Mouse (Mus musculus): ENCODE results near the gene Rhou. TPM values are rescaled to one million over a fixed set of nuclear protein-coding genes. Genes with fewer than 3 reads are reported as not detected.

The Rhou gene
- total and polyA plus RNA-seq, 3 experiments: 0.08 to 0.16 TPM; not detected in 1

DNA sequence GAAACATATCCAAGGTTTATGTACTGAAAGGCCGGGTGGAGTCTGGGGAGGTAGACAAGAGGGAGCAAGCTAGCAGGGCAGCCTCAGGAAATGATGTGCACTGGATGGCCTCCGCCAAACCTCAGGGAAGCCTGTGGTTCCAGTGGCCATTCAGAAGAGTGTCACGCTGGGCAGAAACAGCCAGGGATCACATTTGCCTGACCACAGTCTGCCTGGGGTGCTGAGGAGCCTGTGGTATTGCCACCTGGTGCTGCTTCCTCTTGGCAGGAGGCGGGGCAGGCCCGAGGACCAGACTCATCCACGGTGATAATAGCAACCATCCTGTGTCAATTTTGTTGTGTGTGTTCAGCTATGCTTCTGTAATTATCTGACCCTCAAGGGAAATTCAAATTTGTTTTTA lies 18.9 kb downstream of the Rhou start:
- peak; percentile 59 for DNase-seq (ENCODE audit: extremely low read depth)
- Histone ChIP-seq H3K4me1 (ENCODE audit: control insufficient read depth in 1 of 2, insufficient read depth in 2 of 2) (peaks cover 21 to 38% of the 10 kb centered on the region in 2 experiments), H3K79me2 (replicated peaks; ENCODE audit: control insufficient read depth, extremely low read depth, insufficient read depth, poor library complexity, severe bottlenecking) (no peaks in the 10 kb centered on the region), H3K27ac (ENCODE audit: insufficient read depth, low read depth) (no peak overlapping the region), H3K9me3 (replicated peaks; ENCODE audit: low read length) (no peaks in the 10 kb centered on the region), H3K27me3 (replicated peaks) (peaks cover 32% of the 10 kb centered on the region), H3K4me3 (replicated peaks in 1 of 3; ENCODE audit: low read depth in 2 of 3, low read length in 2 of 3, poor library complexity in 1 of 3) (no peak overlapping the region), H3K4me2 (ENCODE audit: insufficient read depth, low read depth, poor library complexity, severe bottlenecking) (no peak overlapping the region), H3K9ac (ENCODE audit: insufficient read depth, low read depth) (no peak overlapping the region), H3K36me3 (replicated peaks in 1 of 2; ENCODE audit: control insufficient read depth in 1 of 2, insufficient read depth in 1 of 2, low read length in 1 of 2) (no peaks in the 10 kb centered on the region)
- TF ChIP-seq GABPA (IDR thresholded peaks at IDR 0.05; ENCODE audit: insufficient replicate concordance, low read depth, low read length) (no peak), POLR2AphosphoS2 (IDR thresholded peaks at IDR 0.05; ENCODE audit: low read depth, low read length) (no peak), CTCF (conservative IDR thresholded peaks at IDR 0.05 in 1 of 2, IDR thresholded peaks at IDR 0.05 in 1 of 2; ENCODE audit: low read depth in 2 of 2, low read length in 2 of 2) (no peak), ZC3H11A (IDR thresholded peaks at IDR 0.05; ENCODE audit: low read depth, low read length) (no peak), JUND (conservative IDR thresholded peaks at IDR 0.05; ENCODE audit: low read depth, low read length) (no peak), RCOR1 (conservative IDR thresholded peaks at IDR 0.05; ENCODE audit: low read depth, low read length) (0 out of 2 replicates have a peak, but pooled peaks have one; percentile 38), TCF12 (IDR thresholded peaks at IDR 0.05; ENCODE audit: low read depth, low read length) (peak; percentile 70; the same call in 1 of the 2 replicates), HCFC1 (IDR thresholded peaks at IDR 0.05; ENCODE audit: low read depth, low read length) (no peak), MAX (IDR thresholded peaks at IDR 0.05; ENCODE audit: low read length) (0 out of 2 replicates have a peak, but pooled peaks have one; percentile 34), MYC (IDR thresholded peaks at IDR 0.05; ENCODE audit: low read depth, low read length) (no peak), ETS1 (conservative IDR thresholded peaks at IDR 0.05; ENCODE audit: low read depth, low read length) (peak; percentile 58), BHLHE40 (IDR thresholded peaks at IDR 0.05; ENCODE audit: low read depth, low read length) (peak; percentile 71), EP300 (IDR thresholded peaks at IDR 0.05; ENCODE audit: low read length) (peak; percentile 67), CHD2 (IDR thresholded peaks at IDR 0.05; ENCODE audit: low read length) (0 out of 2 replicates have a peak, but pooled peaks have one; percentile 14)
- in situ Hi-C loops (cut with MboI; ENCODE audit: low pct_ligation_motif_present, low pct_unique_long_range_greater_than_20kb, low sequenced_read_pairs) (no loop called here), dilution Hi-C loops (cut with MboI; ENCODE audit: extremely low pct_ligation_motif_present, extremely low pct_unique_long_range_greater_than_20kb, low sequenced_read_pairs) (no loop called here)

DNA sequence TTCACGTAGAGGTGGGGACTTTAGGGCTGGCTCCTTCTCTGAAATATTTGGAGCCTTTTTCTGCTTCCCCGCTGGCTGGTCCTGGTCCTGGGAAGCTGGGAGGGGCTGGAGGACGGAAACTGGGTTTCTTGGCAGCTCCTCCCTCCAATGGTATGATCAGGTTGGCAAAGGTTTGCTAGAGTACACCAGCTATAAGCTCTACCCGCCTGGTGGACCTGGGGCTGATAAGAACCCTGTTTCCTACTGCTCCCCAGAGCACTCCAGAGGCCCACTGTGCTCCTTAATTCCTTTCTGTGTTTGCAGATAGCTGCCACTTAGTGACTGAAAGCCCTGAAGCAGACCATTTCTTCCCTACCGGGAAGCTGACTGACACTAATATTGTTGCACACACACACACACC lies 21.9 kb downstream of the Rhou start:
- peaks cover 19 to 35% of the 10 kb centered on the region in 2 experiments for H3K4me1 ChIP-seq (ENCODE audit: control insufficient read depth in 1 of 2, insufficient read depth in 2 of 2)
- H3K36me3 ChIP-seq (replicated peaks in 1 of 2; ENCODE audit: control insufficient read depth in 1 of 2, insufficient read depth in 1 of 2, low read length in 1 of 2): no peaks in the 10 kb centered on the region
- dilution Hi-C loops (cut with MboI; ENCODE audit: extremely low pct_ligation_motif_present, extremely low pct_unique_long_range_greater_than_20kb, low sequenced_read_pairs): no loop called here
- no peaks in the 10 kb centered on the region for H3K9me3 ChIP-seq (replicated peaks; ENCODE audit: low read length)
- H3K9ac ChIP-seq (ENCODE audit: insufficient read depth, low read depth): no peak overlapping the region
- no peak overlapping the region for H3K4me3 ChIP-seq (replicated peaks in 1 of 3; ENCODE audit: low read depth in 2 of 3, low read length in 2 of 3, poor library complexity in 1 of 3)
- no peak for TF ChIP-seq BHLHE40 (IDR thresholded peaks at IDR 0.05; ENCODE audit: low read depth, low read length)
- no peak for TF ChIP-seq MYC (IDR thresholded peaks at IDR 0.05; ENCODE audit: low read depth, low read length)
- no peak for TF ChIP-seq JUN (IDR thresholded peaks at IDR 0.05; ENCODE audit: insufficient read depth, low read depth, low read length)
- no peak for TF ChIP-seq CHD2 (IDR thresholded peaks at IDR 0.05; ENCODE audit: low read length)
- TF ChIP-seq ELF1 (IDR thresholded peaks at IDR 0.05; ENCODE audit: low read depth, low read length): no peak
- TF ChIP-seq TCF12 (IDR thresholded peaks at IDR 0.05; ENCODE audit: low read depth, low read length): no peak
- no peak for TF ChIP-seq KAT2A (IDR thresholded peaks at IDR 0.05; ENCODE audit: insufficient replicate concordance, low read length)
- TF ChIP-seq NRF1 (IDR thresholded peaks at IDR 0.05; ENCODE audit: low read depth, low read length): no peak
- TF ChIP-seq RCOR1 (conservative IDR thresholded peaks at IDR 0.05; ENCODE audit: low read depth, low read length): no peak
- no peak for TF ChIP-seq HCFC1 (IDR thresholded peaks at IDR 0.05; ENCODE audit: low read depth, low read length)
- TF ChIP-seq POLR2AphosphoS2 (IDR thresholded peaks at IDR 0.05; ENCODE audit: low read depth, low read length): no peak
- no peak for TF ChIP-seq E2F4 (IDR thresholded peaks at IDR 0.05; ENCODE audit: insufficient replicate concordance, low read depth, low read length)
- TF ChIP-seq ZMIZ1 (IDR thresholded peaks at IDR 0.05; ENCODE audit: low read depth, low read length): no peak
- TF ChIP-seq PAX5 (IDR thresholded peaks at IDR 0.05; ENCODE audit: low read length): no peak
- no peak for TF ChIP-seq TBP (conservative IDR thresholded peaks at IDR 0.05; ENCODE audit: low read depth, low read length)
- TF ChIP-seq RAD21 (IDR thresholded peaks at IDR 0.05; ENCODE audit: low read depth, low read length): no peak
- no peak for TF ChIP-seq USF1 (IDR thresholded peaks at IDR 0.05; ENCODE audit: low read depth, low read length)
- no peak for TF ChIP-seq POLR2A (IDR thresholded peaks at IDR 0.05; ENCODE audit: low read depth, low read length)
- no peak for TF ChIP-seq ZC3H11A (IDR thresholded peaks at IDR 0.05; ENCODE audit: low read depth, low read length)
- TF ChIP-seq GABPA (IDR thresholded peaks at IDR 0.05; ENCODE audit: insufficient replicate concordance, low read depth, low read length): no peak
- H3K79me2 ChIP-seq (replicated peaks; ENCODE audit: control insufficient read depth, extremely low read depth, insufficient read depth, poor library complexity, severe bottlenecking): no peaks in the 10 kb centered on the region
- DNase-seq (ENCODE audit: extremely low read depth): no peak
- peaks cover 24% of the 10 kb centered on the region for H3K27me3 ChIP-seq (replicated peaks)
- H3K27ac ChIP-seq (ENCODE audit: insufficient read depth, low read depth): no peak overlapping the region
- no peak overlapping the region for H3K4me2 ChIP-seq (ENCODE audit: insufficient read depth, low read depth, poor library complexity, severe bottlenecking)
- in situ Hi-C loops (cut with MboI; ENCODE audit: low pct_ligation_motif_present, low pct_unique_long_range_greater_than_20kb, low sequenced_read_pairs): no loop called here

Measured in CH12.LX (cell line).